Mouse (Mus musculus): Measurements from ENCODE around the gene Pacs2. TPM values are rescaled to one million over a fixed set of nuclear protein-coding genes. Genes with fewer than 3 reads are reported as not detected.

Pacs2 gene
- polyA plus RNA-seq, 1 experiment from 2014 or later, result 5.1 TPM

DNA sequence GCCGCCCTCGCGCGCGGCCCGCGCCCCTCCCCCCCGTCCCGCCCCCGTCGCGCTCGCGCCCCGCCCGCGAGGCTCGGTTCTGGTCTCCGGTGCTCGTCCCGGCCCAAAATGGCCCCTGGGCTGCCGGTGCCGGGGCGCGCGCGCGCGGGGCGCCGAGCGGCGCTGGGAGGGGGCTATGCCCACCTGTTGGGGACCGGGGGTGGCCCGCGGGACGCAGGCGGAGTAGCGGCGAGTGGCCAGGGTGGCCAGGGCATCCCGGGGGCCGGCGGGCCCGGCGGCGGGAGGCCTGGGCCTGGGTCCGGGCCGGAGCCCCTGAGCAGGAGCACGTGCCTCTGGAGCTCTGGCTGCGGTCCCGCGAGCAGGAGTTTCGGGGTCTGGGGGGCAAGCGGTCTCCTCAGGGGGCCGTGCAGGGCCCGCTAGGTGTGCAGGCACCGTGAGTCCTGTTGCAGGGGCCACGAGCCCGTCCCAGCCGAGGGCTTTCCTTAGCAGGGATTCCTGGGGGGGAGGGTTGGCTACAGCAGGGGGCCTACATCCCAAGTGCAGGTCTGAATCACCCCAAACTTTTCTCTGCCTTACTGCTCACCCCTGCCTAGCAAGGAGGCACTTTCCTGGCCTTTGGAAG lies 84.3 kb downstream of the Pacs2 start:
- Histone ChIP-seq H3K9me3 (ENCODE audit: control insufficient read depth) (no peaks in the 10 kb centered on the region), H3K36me3 (ENCODE audit: control insufficient read depth, insufficient read depth) (no peaks in the 10 kb centered on the region; the same call in 1 of the 2 replicates), H3K9ac (ENCODE audit: low read depth, low read length) (peak overlapping the region; percentile 97), H3K4me1 (replicated peaks; ENCODE audit: control insufficient read depth, insufficient read depth, low read length) (no peaks in the 10 kb centered on the region), H3K4me2 (replicated peaks; ENCODE audit: low read depth) (peak overlapping the region; percentile 98), H3K27ac (ENCODE audit: low read depth, low read length) (peak overlapping the region; percentile 71), H3K27me3 (replicated peaks; ENCODE audit: control insufficient read depth, insufficient read depth, low read length) (no peaks in the 10 kb centered on the region), H3K4me3 (ENCODE audit: low read depth, low read length) (peak overlapping the region; percentile 82)
- TF ChIP-seq CTCF (IDR thresholded peaks at IDR 0.05; ENCODE audit: low read depth), result no peak
- 1% methylated on average over 39 of the region's 60 CpGs for WGBS
- peak; percentile 23; the same call in 1 of the 2 replicates for ATAC-seq

GRCm38 (mm10) chr12:113099470-113100237 lies 85.3 kb downstream of the Pacs2 start:
- peak overlapping the region; percentile 82 for H3K4me3 ChIP-seq (ENCODE audit: low read depth, low read length)
- TF ChIP-seq CTCF (IDR thresholded peaks at IDR 0.05; ENCODE audit: low read depth), result no peak
- H3K9me3 ChIP-seq (ENCODE audit: control insufficient read depth), result no peaks in the 10 kb centered on the region
- 40% methylated on average over 6 of the region's 6 CpGs for WGBS
- no peaks in the 10 kb centered on the region; the same call in 1 of the 2 replicates for H3K36me3 ChIP-seq (ENCODE audit: control insufficient read depth, insufficient read depth)
- H3K9ac ChIP-seq (ENCODE audit: low read depth, low read length), result no peak overlapping the region
- no peaks in the 10 kb centered on the region for H3K27me3 ChIP-seq (replicated peaks; ENCODE audit: control insufficient read depth, insufficient read depth, low read length)
- no peak for ATAC-seq
- H3K27ac ChIP-seq (ENCODE audit: low read depth, low read length), result 0 out of 2 replicates have a peak overlapping the region, but pooled peaks have one; percentile 71
- no peaks in the 10 kb centered on the region for H3K4me1 ChIP-seq (replicated peaks; ENCODE audit: control insufficient read depth, insufficient read depth, low read length)
- peak overlapping the region; percentile 98 for H3K4me2 ChIP-seq (replicated peaks; ENCODE audit: low read depth)

DNA sequence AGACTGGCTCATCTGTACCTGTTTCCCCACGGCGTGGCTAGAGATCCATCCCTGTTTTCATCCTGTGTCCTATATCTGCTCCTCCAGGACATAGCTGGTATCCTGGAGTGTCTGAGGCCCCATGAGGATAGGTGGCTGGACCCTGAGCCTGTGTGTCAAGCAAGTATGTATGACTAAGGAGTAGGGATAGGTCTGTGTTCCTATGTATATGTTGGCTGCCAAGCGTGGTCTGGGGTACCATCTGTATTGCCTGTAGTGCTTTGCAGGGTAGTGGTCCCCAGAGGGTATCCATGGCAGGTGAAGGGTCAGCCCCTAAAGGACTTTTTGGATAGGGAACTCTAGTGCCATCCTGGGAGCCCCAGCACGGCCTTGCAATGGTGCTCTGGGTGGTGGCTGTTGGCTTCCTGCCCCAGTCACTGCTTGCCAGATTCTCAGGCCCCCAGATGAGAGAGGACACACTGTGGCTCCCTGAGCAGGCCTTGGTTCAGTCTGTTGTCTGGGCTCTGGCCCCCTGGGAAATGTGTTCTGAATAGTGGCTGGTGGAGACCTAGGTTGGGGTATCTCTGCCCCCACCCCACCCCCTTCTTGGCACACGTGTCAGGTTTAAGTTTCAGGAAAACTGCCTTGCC lies 86.3 kb downstream of the Pacs2 start:
- H3K27ac ChIP-seq (ENCODE audit: low read depth, low read length), result no peak overlapping the region
- no peak overlapping the region for H3K9ac ChIP-seq (ENCODE audit: low read depth, low read length)

DNA sequence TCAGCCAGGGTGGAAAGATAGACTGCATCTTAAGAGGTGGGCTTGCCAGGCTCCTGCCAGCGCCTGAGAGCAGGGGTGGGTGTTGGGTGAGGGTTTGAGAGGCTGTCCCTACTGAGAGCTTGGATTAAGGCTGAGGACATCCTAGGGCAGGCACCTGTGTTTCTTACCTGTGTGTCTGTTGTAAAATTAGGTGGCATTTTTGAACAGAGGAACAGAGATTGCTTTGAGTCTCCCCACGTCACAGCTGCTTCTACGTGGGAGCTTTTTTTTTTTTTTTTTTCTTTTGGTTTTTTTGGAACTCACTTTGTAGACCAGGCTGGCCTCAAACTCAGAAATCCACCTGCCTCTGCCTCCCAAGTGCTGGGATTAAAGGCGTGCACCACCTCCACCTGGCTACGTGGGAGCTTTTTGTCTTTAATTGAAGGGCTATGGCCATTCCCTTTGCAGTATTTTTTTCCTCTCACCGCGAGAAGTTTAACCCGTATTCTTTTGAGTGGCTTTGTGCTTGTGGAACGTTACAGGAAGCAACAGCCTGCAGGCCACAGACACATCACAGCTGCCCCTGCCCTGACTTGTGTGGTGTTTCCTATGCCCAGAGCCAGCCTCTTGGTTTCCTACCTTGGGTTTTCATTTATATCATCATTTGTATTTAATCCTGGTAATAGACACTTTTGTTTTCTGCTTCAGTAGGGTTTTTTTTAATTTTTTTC lies 87.1 kb downstream of the Pacs2 start:
- Histone ChIP-seq H3K9ac (ENCODE audit: low read depth, low read length) (no peak overlapping the region), H3K9me3 (ENCODE audit: control insufficient read depth) (no peaks in the 10 kb centered on the region), H3K4me1 (replicated peaks; ENCODE audit: control insufficient read depth, insufficient read depth, low read length) (no peaks in the 10 kb centered on the region), H3K4me2 (replicated peaks; ENCODE audit: low read depth) (no peak overlapping the region), H3K27me3 (replicated peaks; ENCODE audit: control insufficient read depth, insufficient read depth, low read length) (no peaks in the 10 kb centered on the region), H3K36me3 (ENCODE audit: control insufficient read depth, insufficient read depth) (no peaks in the 10 kb centered on the region; the same call in 1 of the 2 replicates), H3K4me3 (ENCODE audit: low read depth, low read length) (no peak overlapping the region), H3K27ac (ENCODE audit: low read depth, low read length) (no peak overlapping the region)
- 79% methylated on average over 9 of the region's 9 CpGs for WGBS
- no peak for TF ChIP-seq CTCF (IDR thresholded peaks at IDR 0.05; ENCODE audit: low read depth)
- no peak for ATAC-seq

More for the DNA sequence above, 86.3 kb downstream of the Pacs2 start:
- ATAC-seq, result no peak
- Histone ChIP-seq H3K9me3 (ENCODE audit: control insufficient read depth) (no peaks in the 10 kb centered on the region), H3K27me3 (replicated peaks; ENCODE audit: control insufficient read depth, insufficient read depth, low read length) (no peaks in the 10 kb centered on the region), H3K4me1 (replicated peaks; ENCODE audit: control insufficient read depth, insufficient read depth, low read length) (no peaks in the 10 kb centered on the region), H3K4me3 (ENCODE audit: low read depth, low read length) (no peak overlapping the region), H3K4me2 (replicated peaks; ENCODE audit: low read depth) (no peak overlapping the region), H3K36me3 (ENCODE audit: control insufficient read depth, insufficient read depth) (no peaks in the 10 kb centered on the region; the same call in 1 of the 2 replicates)
- 66% methylated on average over 5 of the region's 5 CpGs for WGBS
- TF ChIP-seq CTCF (IDR thresholded peaks at IDR 0.05; ENCODE audit: low read depth), result no peak

- H3K9ac ChIP-seq (ENCODE audit: low read depth, low read length), result no peak overlapping the region
- no peaks in the 10 kb centered on the region for H3K4me1 ChIP-seq (replicated peaks; ENCODE audit: control insufficient read depth, insufficient read depth, low read length)
Measured at GRCm38 (mm10) chr12:113102461-113102860, 88.2 kb downstream of the Pacs2 start.

More at GRCm38 (mm10) chr12:113102461-113102860, 88.2 kb downstream of the Pacs2 start:
- WGBS, result 65% methylated on average over 6 of the region's 6 CpGs
- Histone ChIP-seq H3K36me3 (ENCODE audit: control insufficient read depth, insufficient read depth) (no peaks in the 10 kb centered on the region; the same call in 1 of the 2 replicates), H3K27me3 (replicated peaks; ENCODE audit: control insufficient read depth, insufficient read depth, low read length) (no peaks in the 10 kb centered on the region), H3K4me3 (ENCODE audit: low read depth, low read length) (no peak overlapping the region), H3K9me3 (ENCODE audit: control insufficient read depth) (no peaks in the 10 kb centered on the region), H3K4me2 (replicated peaks; ENCODE audit: low read depth) (no peak overlapping the region), H3K27ac (ENCODE audit: low read depth, low read length) (no peak overlapping the region)
- TF ChIP-seq CTCF (IDR thresholded peaks at IDR 0.05; ENCODE audit: low read depth), result peak; percentile 75
- no peak for ATAC-seq

Data from intestine, postnatal 0 days (tissue).